Mouse (Mus musculus): ENCODE results near the gene Rab3d. TPM values are rescaled to one million over a fixed set of nuclear protein-coding genes. Genes with fewer than 3 reads are reported as not detected.

Gene Rab3d
- total and polyA plus RNA-seq, 2 experiments, result 5.6 to 16.6 TPM

DNA sequence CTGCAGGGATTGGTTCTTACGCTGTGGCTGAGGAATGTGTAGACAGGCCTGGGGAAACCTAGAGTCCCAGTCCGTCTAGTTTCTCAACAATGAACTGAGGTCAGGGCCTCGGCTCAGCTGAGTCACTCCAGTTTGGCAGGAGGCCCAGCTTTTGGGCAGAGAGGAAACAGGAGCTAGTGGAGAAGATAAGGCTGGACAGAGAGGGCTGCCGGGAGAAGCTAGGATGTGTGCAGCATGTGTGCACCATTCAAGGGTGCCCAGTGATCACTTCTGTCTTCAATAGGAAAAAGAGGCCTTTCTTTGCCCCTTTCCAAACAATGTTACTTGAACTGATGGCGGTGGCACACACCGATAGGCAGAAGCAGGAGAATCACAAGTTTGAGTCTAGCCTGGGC lies 6.1 kb upstream of the Rab3d start:
- Histone ChIP-seq H3K27ac (replicated peaks; ENCODE audit: insufficient read depth, low read depth, low read length) (peak overlapping the region; percentile 96), H3K4me3 (ENCODE audit: insufficient read depth, low read depth, low read length) (no peak overlapping the region), H3K9ac (ENCODE audit: low read depth, low read length) (peak overlapping the region; percentile 45; the same call in 1 of the 2 replicates), H3K36me3 (ENCODE audit: control insufficient read depth, insufficient read depth, low read length) (peaks cover 12% of the 10 kb centered on the region), H3K4me1 (ENCODE audit: control insufficient read depth, insufficient read depth, low read length) (peaks cover 17% of the 10 kb centered on the region), H3K79me2 (ENCODE audit: control insufficient read depth, insufficient read depth, low read length) (no peaks in the 10 kb centered on the region; the same call in 1 of the 2 replicates), H3K27me3 (ENCODE audit: control insufficient read depth, insufficient read depth, low read length) (no peaks in the 10 kb centered on the region)
- DNase-seq (ENCODE audit: extremely low read depth, low read depth, low spot score), result peak; percentile 95
- 23% methylated on average over 6 of the region's 6 CpGs for WGBS
- 0 out of 2 replicates have a peak, but pooled peaks have one; percentile 21 for TF ChIP-seq POLR2A (IDR thresholded peaks at IDR 0.05; ENCODE audit: extremely low read depth, insufficient read depth, low read length)
- no peak for TF ChIP-seq CTCF (IDR thresholded peaks at IDR 0.05; ENCODE audit: low read depth, low read length)

- peak overlapping the region; percentile 96 for H3K27ac ChIP-seq (replicated peaks; ENCODE audit: insufficient read depth, low read depth, low read length)
- no peaks in the 10 kb centered on the region; the same call in 1 of the 2 replicates for H3K79me2 ChIP-seq (ENCODE audit: control insufficient read depth, insufficient read depth, low read length)
- no peak overlapping the region for H3K4me3 ChIP-seq (ENCODE audit: insufficient read depth, low read depth, low read length)
- H3K36me3 ChIP-seq (ENCODE audit: control insufficient read depth, insufficient read depth, low read length), result peaks cover 12% of the 10 kb centered on the region
- H3K27me3 ChIP-seq (ENCODE audit: control insufficient read depth, insufficient read depth, low read length), result no peaks in the 10 kb centered on the region
- peak overlapping the region; percentile 45 for H3K9ac ChIP-seq (ENCODE audit: low read depth, low read length)
- 3% methylated on average over 3 of the region's 3 CpGs for WGBS
- peaks cover 17% of the 10 kb centered on the region for H3K4me1 ChIP-seq (ENCODE audit: control insufficient read depth, insufficient read depth, low read length)
- DNase-seq (ENCODE audit: extremely low read depth, low read depth, low spot score), result no peak
- no peak for TF ChIP-seq CTCF (IDR thresholded peaks at IDR 0.05; ENCODE audit: low read depth, low read length)
- no peak for TF ChIP-seq POLR2A (IDR thresholded peaks at IDR 0.05; ENCODE audit: extremely low read depth, insufficient read depth, low read length)
Observed at GRCm38 (mm10) chr9:21923490-21924098, 5.6 kb upstream of the Rab3d start.

GRCm38 (mm10) chr9:21923036-21923435 lies 5.0 kb upstream of the Rab3d start:
- Histone ChIP-seq H3K4me1 (ENCODE audit: control insufficient read depth, insufficient read depth, low read length) (peaks cover 19% of the 10 kb centered on the region), H3K27ac (replicated peaks; ENCODE audit: insufficient read depth, low read depth, low read length) (peak overlapping the region; percentile 96)

GRCm38 (mm10) chr9:21918692-21919384 lies 846 bp upstream of the Rab3d start:
- WGBS, result 42% methylated on average over 5 of the region's 5 CpGs
- Histone ChIP-seq H3K4me1 (ENCODE audit: control insufficient read depth, insufficient read depth, low read length) (peaks cover 10% of the 10 kb centered on the region), H3K36me3 (ENCODE audit: control insufficient read depth, insufficient read depth, low read length) (peaks cover 5% of the 10 kb centered on the region), H3K27me3 (ENCODE audit: control insufficient read depth, insufficient read depth, low read length) (no peaks in the 10 kb centered on the region), H3K27ac (replicated peaks; ENCODE audit: insufficient read depth, low read depth, low read length) (no peak overlapping the region; the same call in 1 of the 2 replicates), H3K79me2 (ENCODE audit: control insufficient read depth, insufficient read depth, low read length) (no peaks in the 10 kb centered on the region), H3K9ac (ENCODE audit: low read depth, low read length) (no peak overlapping the region), H3K4me3 (ENCODE audit: insufficient read depth, low read depth, low read length) (no peak overlapping the region)
- no peak for DNase-seq (ENCODE audit: extremely low read depth, low read depth, low spot score)
- TF ChIP-seq CTCF (IDR thresholded peaks at IDR 0.05; ENCODE audit: low read depth, low read length), result no peak
- TF ChIP-seq POLR2A (IDR thresholded peaks at IDR 0.05; ENCODE audit: extremely low read depth, insufficient read depth, low read length), result no peak

More at GRCm38 (mm10) chr9:21923036-21923435, 5.0 kb upstream of the Rab3d start:
- Histone ChIP-seq H3K4me3 (ENCODE audit: insufficient read depth, low read depth, low read length) (no peak overlapping the region), H3K79me2 (ENCODE audit: control insufficient read depth, insufficient read depth, low read length) (no peaks in the 10 kb centered on the region; the same call in 1 of the 2 replicates), H3K27me3 (ENCODE audit: control insufficient read depth, insufficient read depth, low read length) (no peaks in the 10 kb centered on the region), H3K36me3 (ENCODE audit: control insufficient read depth, insufficient read depth, low read length) (peaks cover 12% of the 10 kb centered on the region), H3K9ac (ENCODE audit: low read depth, low read length) (no peak overlapping the region)
- TF ChIP-seq POLR2A (IDR thresholded peaks at IDR 0.05; ENCODE audit: extremely low read depth, insufficient read depth, low read length) (no peak), CTCF (IDR thresholded peaks at IDR 0.05; ENCODE audit: low read depth, low read length) (no peak)
- DNase-seq (ENCODE audit: extremely low read depth, low read depth, low spot score), result no peak
- 74% methylated on average over 4 of the region's 4 CpGs for WGBS

- WGBS, result 1% methylated on average over 35 of the region's 35 CpGs
- peaks cover 2% of the 10 kb centered on the region; the same call in 1 of the 2 replicates for H3K36me3 ChIP-seq (ENCODE audit: control insufficient read depth, insufficient read depth, low read length)
- no peak for DNase-seq (ENCODE audit: extremely low read depth, low read depth, low spot score)
- no peaks in the 10 kb centered on the region for H3K79me2 ChIP-seq (ENCODE audit: control insufficient read depth, insufficient read depth, low read length)
- peak overlapping the region; percentile 75 for H3K4me3 ChIP-seq (ENCODE audit: insufficient read depth, low read depth, low read length)
- TF ChIP-seq POLR2A (IDR thresholded peaks at IDR 0.05; ENCODE audit: extremely low read depth, insufficient read depth, low read length) (no peak), CTCF (IDR thresholded peaks at IDR 0.05; ENCODE audit: low read depth, low read length) (no peak)
- H3K4me1 ChIP-seq (ENCODE audit: control insufficient read depth, insufficient read depth, low read length), result peaks cover 5% of the 10 kb centered on the region; the same call in 1 of the 2 replicates
- no peaks in the 10 kb centered on the region for H3K27me3 ChIP-seq (ENCODE audit: control insufficient read depth, insufficient read depth, low read length)
- peak overlapping the region; percentile 81 for H3K9ac ChIP-seq (ENCODE audit: low read depth, low read length)
- H3K27ac ChIP-seq (replicated peaks; ENCODE audit: insufficient read depth, low read depth, low read length), result peak overlapping the region; percentile 49
Observed at GRCm38 (mm10) chr9:21917493-21918034, 428 bp downstream of the Rab3d start.

All from liver, adult 2 months (tissue).